28 mouse cellular contexts compared by ENCODE assay signal in genomic region chr1:194712373-194712772, GRCm38 (mm10).
DNase-seq lines count a peak whose midpoint lies in the region; ATAC-seq lines count a peak whose summit lies in the region.
"Had no signal": no experiment of that assay in that cellular context is flagged by ENCODE, and none has a peak within 500 bp of the region (broad histone marks: within the 10 kb centered on the region; RNA-seq: fewer than 3 reads in every experiment).

No protein-coding gene starts in this region.

- no peaks in the 10 kb centered on the region for H3K4me1 ChIP-seq in forebrain, embryonic 10.5 days
- H3K4me1 ChIP-seq in forebrain, embryonic 11.5 days (replicated peaks; ENCODE audit: control insufficient read depth, insufficient read depth, low read length), result no peaks in the 10 kb centered on the region
- peaks cover 13% of the 10 kb centered on the region; the same call in 1 of the 2 replicates for H3K4me1 ChIP-seq in hindbrain, embryonic 15.5 days (replicated peaks)
- no peaks in the 10 kb centered on the region for H3K4me1 ChIP-seq in hindbrain, embryonic 11.5 days (replicated peaks; ENCODE audit: control insufficient read depth, insufficient read depth, low read length)
- H3K4me1 ChIP-seq in limb, embryonic 13.5 days, result 0 out of 2 replicates have a peak, but pooled peaks cover 2% of the 10 kb centered on the region
- H3K4me1 ChIP-seq in limb, embryonic 10.5 days, result 0 out of 2 replicates have a peak, but pooled peaks cover 5% of the 10 kb centered on the region
- H3K4me1 ChIP-seq: heart, embryonic 15.5 days; limb, embryonic 15.5 days; liver, embryonic 13.5 days; megakaryocyte, embryonic 14.5 days had no signal

- no peak for DNase-seq in forebrain, embryonic 10.5 days (ENCODE audit: extremely low spot score, low spot score)
- no peak for DNase-seq in forebrain, embryonic 11.5 days (ENCODE audit: low spot score)
- DNase-seq in hindbrain, embryonic 11.5 days (ENCODE audit: low spot score), result no peak
- DNase-seq in limb, embryonic 10.5 days (ENCODE audit: low spot score), result no peak
- DNase-seq in yolk sac, embryonic 10.5 days (ENCODE audit: low spot score), result peak; percentile 11
- DNase-seq in embryo, embryonic 10.5 days (ENCODE audit: low spot score), result no peak
- DNase-seq: adrenal gland, adult 2 months; adrenal gland, postnatal 36 days; cerebellum, adult 18-20 months; cerebellum, postnatal 14 days; kidney, adult 18-20 months; liver, embryonic 13.5 days; lung, adult 18-20 months; lung, postnatal 4 days; thymus, postnatal 4 days had no signal

- no peaks in the 10 kb centered on the region for H3K27me3 ChIP-seq in forebrain, embryonic 10.5 days (ENCODE audit: poor library complexity, severe bottlenecking)
- H3K27me3 ChIP-seq in forebrain, embryonic 11.5 days (ENCODE audit: control insufficient read depth, insufficient read depth, low read length), result no peaks in the 10 kb centered on the region
- no peaks in the 10 kb centered on the region for H3K27me3 ChIP-seq in hindbrain, embryonic 15.5 days
- no peaks in the 10 kb centered on the region for H3K27me3 ChIP-seq in hindbrain, embryonic 11.5 days (ENCODE audit: control insufficient read depth, insufficient read depth, low read length)
- no peaks in the 10 kb centered on the region for H3K27me3 ChIP-seq in limb, embryonic 13.5 days
- H3K27me3 ChIP-seq in limb, embryonic 10.5 days (ENCODE audit: low read depth, poor library complexity, severe bottlenecking), result no peaks in the 10 kb centered on the region
- H3K27me3 ChIP-seq: CH12.LX; embryonic facial prominence, embryonic 15.5 days; heart, embryonic 15.5 days; hindbrain, embryonic 12.5 days; limb, embryonic 15.5 days; liver, embryonic 13.5 days; midbrain, embryonic 13.5 days had no signal

- H3K4me2 ChIP-seq in forebrain, embryonic 11.5 days (ENCODE audit: low read depth, low read length, severe bottlenecking), result no peak overlapping the region
- no peak overlapping the region for H3K4me2 ChIP-seq in hindbrain, embryonic 15.5 days
- no peak overlapping the region for H3K4me2 ChIP-seq in hindbrain, embryonic 11.5 days (replicated peaks; ENCODE audit: low read depth, low read length)
- H3K4me2 ChIP-seq in limb, embryonic 13.5 days (replicated peaks), result no peak overlapping the region
- H3K4me2 ChIP-seq: embryonic facial prominence, embryonic 15.5 days; heart, embryonic 15.5 days; hindbrain, embryonic 12.5 days; limb, embryonic 15.5 days; liver, embryonic 13.5 days; midbrain, embryonic 13.5 days had no signal

- H3K36me3 ChIP-seq in forebrain, embryonic 10.5 days (replicated peaks), result no peaks in the 10 kb centered on the region
- H3K36me3 ChIP-seq in forebrain, embryonic 11.5 days (ENCODE audit: control insufficient read depth, insufficient read depth, low read length), result no peaks in the 10 kb centered on the region
- H3K36me3 ChIP-seq in hindbrain, embryonic 15.5 days, result no peaks in the 10 kb centered on the region
- H3K36me3 ChIP-seq in hindbrain, embryonic 11.5 days (ENCODE audit: control insufficient read depth, insufficient read depth, low read length), result no peaks in the 10 kb centered on the region
- no peaks in the 10 kb centered on the region for H3K36me3 ChIP-seq in limb, embryonic 13.5 days
- no peaks in the 10 kb centered on the region for H3K36me3 ChIP-seq in limb, embryonic 10.5 days
- H3K36me3 ChIP-seq: embryonic facial prominence, embryonic 15.5 days; hindbrain, embryonic 12.5 days; limb, embryonic 15.5 days; liver, embryonic 13.5 days had no signal

- no peak overlapping the region for H3K9ac ChIP-seq in forebrain, embryonic 11.5 days (ENCODE audit: low read length)
- no peak overlapping the region for H3K9ac ChIP-seq in hindbrain, embryonic 15.5 days
- H3K9ac ChIP-seq in hindbrain, embryonic 11.5 days (ENCODE audit: low read depth, low read length), result no peak overlapping the region
- 0 out of 2 replicates have a peak overlapping the region, but pooled peaks have one; percentile 4 for H3K9ac ChIP-seq in limb, embryonic 13.5 days
- H3K9ac ChIP-seq: embryonic facial prominence, embryonic 15.5 days; heart, embryonic 15.5 days; hindbrain, embryonic 12.5 days; limb, embryonic 15.5 days; liver, embryonic 13.5 days; midbrain, embryonic 13.5 days had no signal

- ATAC-seq in forebrain, embryonic 11.5 days (replicated peaks; ENCODE audit: low FRiP score), result no peak
- no peak for ATAC-seq in hindbrain, embryonic 15.5 days (ENCODE audit: low FRiP score, low read depth)
- ATAC-seq in hindbrain, embryonic 11.5 days (ENCODE audit: low FRiP score), result no peak
- ATAC-seq in limb, embryonic 13.5 days (ENCODE audit: low FRiP score, low read depth), result no peak
- ATAC-seq: activated CD4-positive, CD25-positive, alpha-beta regulatory T cell, adult 4 months; inflammation-experienced regulatory T-cells, adult 6 months; lung, postnatal 0 days; midbrain, embryonic 13.5 days had no signal

- 0 out of 2 replicates have a peak overlapping the region, but pooled peaks have one; percentile 15 for H3K27ac ChIP-seq in forebrain, embryonic 10.5 days
- H3K27ac ChIP-seq in forebrain, embryonic 11.5 days (ENCODE audit: low read depth, low read length), result no peak overlapping the region
- 0 out of 2 replicates have a peak overlapping the region, but pooled peaks have one; percentile 21 for H3K27ac ChIP-seq in hindbrain, embryonic 15.5 days (replicated peaks)
- H3K27ac ChIP-seq in hindbrain, embryonic 11.5 days (ENCODE audit: low read depth, low read length), result no peak overlapping the region
- no peak overlapping the region for H3K27ac ChIP-seq in limb, embryonic 13.5 days
- no peak overlapping the region for H3K27ac ChIP-seq in limb, embryonic 10.5 days
- H3K27ac ChIP-seq: embryonic facial prominence, embryonic 10.5 days; embryonic facial prominence, embryonic 15.5 days; heart, embryonic 15.5 days; hindbrain, embryonic 12.5 days; limb, embryonic 15.5 days; liver, embryonic 13.5 days; midbrain, embryonic 13.5 days had no signal

- 69% methylated on average over 2 of the region's 2 CpGs for WGBS in forebrain, embryonic 10.5 days
- 80% methylated on average over 2 of the region's 2 CpGs for WGBS in forebrain, embryonic 11.5 days
- 60% methylated on average over 2 of the region's 2 CpGs for whole genome bisulfite sequencing in hindbrain, embryonic 15.5 days
- WGBS in hindbrain, embryonic 11.5 days, result 90% methylated on average over 2 of the region's 2 CpGs
- 29% methylated on average over 2 of the region's 2 CpGs for WGBS in limb, embryonic 13.5 days
- 28% methylated on average over 2 of the region's 2 CpGs for WGBS in limb, embryonic 10.5 days

- H3K4me3 ChIP-seq in forebrain, embryonic 10.5 days, result no peak overlapping the region
- no peak overlapping the region for H3K4me3 ChIP-seq in forebrain, embryonic 11.5 days (ENCODE audit: low read depth, low read length)
- no peak overlapping the region for H3K4me3 ChIP-seq in hindbrain, embryonic 15.5 days
- H3K4me3 ChIP-seq in hindbrain, embryonic 11.5 days (ENCODE audit: low read depth, low read length), result no peak overlapping the region
- H3K4me3 ChIP-seq in limb, embryonic 13.5 days, result no peak overlapping the region
- no peak overlapping the region for H3K4me3 ChIP-seq in limb, embryonic 10.5 days
- H3K4me3 ChIP-seq: embryonic facial prominence, embryonic 10.5 days; embryonic facial prominence, embryonic 15.5 days; heart, embryonic 15.5 days; hindbrain, embryonic 12.5 days; limb, embryonic 15.5 days; liver, embryonic 13.5 days; megakaryocyte, embryonic 14.5 days; midbrain, embryonic 13.5 days had no signal

- no peaks in the 10 kb centered on the region for H3K9me3 ChIP-seq in forebrain, embryonic 10.5 days
- H3K9me3 ChIP-seq in forebrain, embryonic 11.5 days (ENCODE audit: control insufficient read depth, low read length), result no peaks in the 10 kb centered on the region
- no peaks in the 10 kb centered on the region for H3K9me3 ChIP-seq in hindbrain, embryonic 15.5 days
- no peaks in the 10 kb centered on the region for H3K9me3 ChIP-seq in hindbrain, embryonic 11.5 days (ENCODE audit: control insufficient read depth, low read length)
- H3K9me3 ChIP-seq in limb, embryonic 13.5 days, result no peaks in the 10 kb centered on the region
- no peaks in the 10 kb centered on the region for H3K9me3 ChIP-seq in limb, embryonic 10.5 days (replicated peaks)
- H3K9me3 ChIP-seq: embryonic facial prominence, embryonic 10.5 days; embryonic facial prominence, embryonic 15.5 days; heart, embryonic 15.5 days; hindbrain, embryonic 12.5 days; limb, embryonic 15.5 days; liver, embryonic 13.5 days; megakaryocyte, embryonic 14.5 days; midbrain, embryonic 13.5 days had no signal

Comparison
In these comparisons a context has a peak if more than half of its experiments do, and no peak if none do; other contexts are left out.
1. H3K27ac ChIP-seq: peak in forebrain, embryonic 10.5 days (single experiment) and hindbrain, embryonic 15.5 days (single experiment); none in forebrain, embryonic 11.5 days (single experiment), hindbrain, embryonic 11.5 days (single experiment), limb, embryonic 13.5 days (single experiment) and limb, embryonic 10.5 days (single experiment).